Mouse (Mus musculus) c-Kit-positive CD71-negative TER-119-negative erythroid progenitor cells, embryonic 14.5 days (primary cell): ENCODE measurements around the gene Ppp1r37.
A peak's percentile ranks its signal among the peaks of the same experiment; 100 is the strongest.
"Not testable (repeated sequence)": the region's sequence is repeated elsewhere in the genome, so short reads cannot be mapped to it uniquely, and the experiment has no call there.

ENCODE experiments used
- DNase-seq: peaks from one replicate; pipeline ENCODE4 v3.0.0-alpha.2; 2013; ENCODE audit warnings: low read depth

Ppp1r37 gene

DNA sequence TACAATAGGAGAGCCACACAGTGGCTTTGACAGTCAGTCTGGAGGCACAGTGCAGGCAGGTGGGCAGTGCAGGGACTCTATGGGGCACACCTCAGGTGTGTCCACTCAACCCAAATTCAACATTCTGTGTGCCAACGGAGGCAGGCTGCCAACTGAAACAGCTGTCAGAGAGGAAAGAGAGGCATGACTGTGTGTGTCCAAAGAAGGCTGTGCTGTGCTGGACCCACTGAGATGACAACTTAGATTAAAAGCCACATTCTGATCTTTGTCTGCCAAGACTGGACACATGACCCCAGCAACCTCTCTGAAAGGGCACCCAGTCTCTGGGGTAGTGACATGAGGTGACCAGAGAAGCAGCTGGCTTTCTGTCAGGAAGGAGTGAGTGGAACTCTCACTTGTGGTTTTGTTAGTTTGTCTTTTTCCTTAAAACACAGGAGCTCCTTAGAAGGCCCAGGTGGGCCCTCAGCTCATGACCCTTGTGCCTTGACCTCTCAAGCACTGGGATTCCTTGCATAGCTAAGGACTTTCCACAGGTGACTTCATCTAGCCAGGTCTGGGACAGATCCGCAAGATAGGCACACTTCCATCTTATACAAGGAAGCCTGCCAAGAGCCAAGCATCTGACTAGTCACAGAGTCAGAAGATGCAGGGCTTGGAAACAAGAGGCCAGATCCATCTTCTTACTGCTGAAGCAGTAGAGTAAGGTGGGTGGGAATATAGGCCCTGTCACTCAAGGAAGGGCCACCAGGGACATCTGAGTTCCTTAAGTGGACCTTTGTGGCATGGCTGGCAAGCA, 21.9 kb downstream of the Ppp1r37 start:
- DNase-seq = no peak

DNA sequence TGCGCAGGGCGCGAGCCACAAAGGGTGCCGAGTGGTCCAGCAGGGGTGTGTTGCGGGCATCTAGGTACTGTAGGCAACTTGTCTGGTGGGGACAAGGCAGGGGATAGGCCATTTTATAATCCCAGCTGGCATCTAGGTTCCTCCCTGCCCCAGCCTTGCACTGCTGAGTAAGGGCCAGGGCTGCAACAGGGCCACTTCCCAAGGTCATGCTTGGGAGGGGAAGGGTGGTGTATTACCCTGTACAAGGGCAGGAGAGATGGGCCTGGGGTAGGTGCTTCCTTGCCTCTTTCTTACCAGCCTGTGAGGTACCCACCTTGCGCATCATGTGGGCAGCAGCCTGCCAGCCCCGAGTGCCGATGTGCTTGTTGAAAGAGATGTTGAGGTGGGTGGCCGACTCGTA, 28.2 kb downstream of the Ppp1r37 start:
- DNase-seq = no peak

DNA sequence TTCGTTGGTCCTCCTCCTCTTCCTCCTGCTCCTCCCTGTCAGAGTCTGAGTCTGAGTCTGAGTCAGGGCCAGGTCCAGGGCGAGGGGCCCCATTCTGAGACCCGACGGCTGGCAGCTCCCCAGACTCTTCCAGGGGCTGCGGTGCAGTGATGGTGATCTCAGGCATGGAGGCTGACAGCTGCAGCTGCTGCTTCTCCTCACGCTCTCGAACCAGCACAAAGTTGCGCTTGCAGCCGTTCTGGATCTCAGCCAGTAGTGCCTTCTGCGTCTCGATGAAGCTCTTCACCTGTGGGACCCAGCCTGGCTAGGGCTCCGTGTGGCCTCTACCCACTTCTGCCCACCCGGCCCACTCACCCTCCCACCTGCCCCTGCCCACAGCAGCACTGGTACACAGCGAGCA, 30.6 kb downstream of the Ppp1r37 start:
- no peak for DNase-seq

DNA sequence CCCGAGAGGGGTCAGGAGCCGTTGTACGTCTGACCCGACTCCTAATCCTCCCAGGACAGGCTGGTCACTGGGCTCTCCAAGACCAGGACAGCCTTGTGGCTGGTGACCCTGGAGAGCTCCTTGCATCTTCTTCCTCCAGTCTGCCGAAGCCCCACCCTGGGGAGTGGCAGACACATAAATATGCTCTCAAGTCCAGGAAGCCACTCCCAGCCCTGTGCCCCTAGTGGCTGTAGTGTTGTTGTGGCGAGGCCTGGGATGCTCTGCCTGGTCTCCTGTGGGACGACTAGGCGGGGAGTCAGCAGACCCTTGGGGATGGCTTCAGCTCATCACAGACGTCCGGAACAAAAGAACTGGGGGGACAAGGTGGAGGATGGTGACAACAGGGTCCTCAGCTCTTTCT, 31.8 kb downstream of the Ppp1r37 start:
- DNase-seq = no peak

DNA sequence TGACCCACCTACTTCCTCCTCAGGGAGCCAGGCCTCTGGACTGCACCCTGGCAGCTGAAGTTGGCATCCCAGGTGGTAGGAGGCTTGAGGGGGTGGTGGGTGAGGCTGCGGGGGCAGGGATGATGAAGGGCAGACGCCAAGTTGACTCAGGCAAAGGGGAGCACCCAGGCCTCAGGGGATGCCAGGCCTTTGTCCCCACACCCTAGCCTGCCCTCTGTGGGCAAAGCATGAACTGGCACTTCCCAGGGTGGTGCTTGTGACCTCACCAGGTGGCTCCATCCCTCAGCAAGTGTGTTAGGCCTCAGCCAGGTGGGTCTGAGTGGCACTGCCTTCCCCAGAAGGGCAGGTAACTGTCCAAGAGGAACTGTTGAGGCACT, 37.8 kb downstream of the Ppp1r37 start:
- no peak for DNase-seq

DNA sequence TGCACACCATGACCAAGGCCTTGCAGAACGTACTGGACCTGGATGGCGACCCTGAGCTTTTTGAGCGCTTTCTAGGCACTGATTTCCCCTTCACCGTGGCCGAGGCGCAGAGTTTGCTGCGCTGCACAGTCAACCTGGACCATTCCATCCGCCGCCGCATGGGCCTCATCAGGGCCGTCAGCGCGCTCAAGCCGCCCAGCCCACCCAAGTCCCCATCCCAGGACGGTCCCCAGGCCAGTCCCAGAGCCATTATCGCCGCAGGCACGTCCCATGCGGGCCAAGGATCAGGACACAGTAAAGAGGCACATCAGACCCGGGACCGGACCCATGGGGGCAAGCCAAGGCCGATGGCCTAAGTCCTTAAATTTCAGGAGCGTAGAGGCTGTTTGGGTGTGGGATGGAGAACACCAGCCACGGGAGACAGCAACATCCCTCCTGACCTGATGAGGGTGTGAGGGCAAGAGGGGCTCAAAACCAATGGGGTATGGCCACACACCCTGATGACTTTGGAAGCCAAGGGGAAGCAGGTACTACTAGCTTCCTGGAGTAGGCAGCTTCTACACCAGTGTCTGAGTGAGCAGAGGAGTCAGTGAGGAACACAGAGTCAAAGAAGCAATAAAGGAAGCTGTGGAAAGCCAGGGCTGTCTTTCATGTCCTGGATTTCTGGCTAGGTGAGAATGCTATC, 38.3 kb downstream of the Ppp1r37 start:
- DNase-seq = no peak

DNA sequence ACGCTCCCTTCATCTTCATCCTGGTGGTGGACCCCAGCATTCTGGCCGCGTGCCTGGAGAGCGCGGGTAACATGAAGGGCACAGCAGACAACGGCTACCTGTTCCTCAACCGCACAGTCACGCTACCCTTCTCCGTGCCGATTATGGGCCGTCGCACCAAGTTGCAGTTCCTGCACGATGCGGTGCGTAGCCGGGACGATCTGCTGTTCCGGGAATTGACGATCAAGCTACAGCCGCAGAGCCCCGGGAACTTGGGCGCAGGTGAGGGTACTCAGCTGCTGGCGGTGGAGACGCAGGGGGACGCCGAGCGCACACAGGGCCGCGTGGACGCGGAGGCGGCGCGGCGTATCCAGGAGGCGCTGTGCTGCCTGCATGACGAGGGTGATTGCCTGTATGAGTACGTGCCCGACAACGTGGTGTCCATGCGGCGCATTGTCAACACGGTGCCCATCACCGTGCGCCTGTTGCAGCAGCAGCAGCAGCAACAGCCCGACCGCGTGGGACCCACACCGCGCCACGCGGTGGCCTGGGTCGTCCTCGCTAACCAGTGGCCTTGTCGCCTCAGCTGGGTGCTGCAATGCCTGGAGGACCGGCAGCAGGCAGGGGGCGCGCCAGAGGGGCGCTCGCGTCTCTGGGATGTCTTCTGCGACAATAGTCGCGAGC, 39.0 kb downstream of the Ppp1r37 start:
- no peak for DNase-seq

DNA sequence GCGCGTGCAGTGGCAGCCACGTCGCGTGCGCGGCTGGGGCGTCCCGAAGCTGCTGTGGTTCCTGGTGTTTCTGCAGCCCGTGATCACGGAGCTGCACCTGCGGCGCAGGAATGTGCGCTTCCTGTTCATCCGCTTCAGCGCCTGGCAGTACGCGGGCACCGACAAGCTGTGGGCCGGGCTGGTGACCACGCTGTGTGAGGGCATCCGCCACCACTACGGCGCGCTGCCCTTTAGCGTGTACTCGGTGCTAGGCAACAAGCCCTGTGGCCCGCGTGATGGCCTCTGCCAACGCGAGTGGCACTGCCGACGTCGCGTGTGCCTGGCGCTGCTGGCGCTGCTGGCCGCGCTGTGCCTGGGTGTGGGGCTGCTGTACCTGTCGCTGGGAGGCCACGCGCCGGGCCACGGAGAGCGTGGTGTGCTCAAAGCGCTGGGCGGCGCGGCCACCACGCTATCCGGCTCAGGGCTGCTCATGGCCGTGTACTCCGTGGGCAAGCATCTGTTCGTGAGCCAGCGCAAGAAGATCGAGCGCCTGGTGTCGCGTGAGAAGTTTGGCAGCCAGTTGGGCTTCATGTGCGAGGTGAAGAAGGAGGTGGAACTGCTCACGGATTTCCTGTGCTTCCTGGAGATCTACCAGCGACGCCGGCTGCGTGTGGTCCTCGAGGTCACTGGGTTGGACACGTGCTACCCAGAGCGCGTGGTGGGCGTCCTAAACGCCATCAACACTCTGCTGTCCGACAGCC, 39.7 kb downstream of the Ppp1r37 start:
- no peak for DNase-seq

DNA sequence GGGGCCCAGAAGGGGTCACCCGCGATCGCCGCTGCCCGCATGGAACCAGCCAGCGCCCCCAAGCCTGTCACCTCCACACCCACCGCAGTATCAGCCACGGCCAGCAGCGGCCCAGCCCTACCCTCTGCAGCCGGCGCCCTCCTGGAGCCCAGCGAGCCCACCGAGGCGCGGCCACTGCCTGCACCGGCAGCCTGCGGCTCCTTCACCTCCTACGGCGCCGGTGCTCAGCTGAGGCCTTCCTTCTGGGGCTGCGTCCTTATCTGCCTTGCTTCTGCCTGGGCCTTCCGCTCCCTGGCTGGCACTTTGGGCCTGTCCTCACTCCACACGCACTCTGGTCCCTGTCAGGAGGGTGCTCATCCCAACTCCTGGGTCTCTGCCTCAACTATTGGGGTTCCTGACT, 42.8 kb downstream of the Ppp1r37 start:
- no peak for DNase-seq

DNA sequence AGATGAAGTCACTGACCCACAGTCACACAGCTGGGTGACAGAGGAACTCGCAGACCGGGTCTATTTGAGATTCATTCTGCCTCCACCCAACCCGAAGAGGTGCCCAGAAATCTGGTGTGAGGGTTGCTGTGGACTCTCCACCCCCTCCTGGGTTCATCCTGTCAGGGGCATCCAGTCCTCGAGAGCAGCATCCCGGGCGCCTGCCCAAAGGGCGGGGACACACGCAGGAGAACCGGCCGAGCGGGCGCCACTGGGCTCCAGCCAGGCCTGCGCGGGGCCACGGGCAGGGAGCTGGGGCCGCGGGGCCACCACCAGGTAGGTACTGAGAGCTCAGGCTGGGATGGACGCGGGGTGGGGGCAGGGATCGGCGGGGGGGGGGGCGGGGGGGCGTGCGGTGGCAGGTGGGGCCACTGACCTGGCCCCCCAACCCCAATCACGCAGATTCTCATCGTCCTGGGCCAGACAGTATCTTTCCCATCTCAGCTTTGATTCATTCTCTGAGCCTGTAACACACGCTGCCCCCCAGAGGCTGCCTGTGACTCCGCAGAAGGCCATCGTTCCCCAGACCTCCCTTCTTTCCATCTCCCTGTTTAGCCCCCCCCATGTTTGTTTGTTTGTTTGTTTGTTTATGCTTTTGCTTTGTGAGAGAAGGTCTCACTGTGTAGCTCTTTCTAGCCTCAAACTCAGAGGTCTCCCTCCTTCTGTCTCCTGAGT, 45.1 kb downstream of the Ppp1r37 start, which contains the start of gene Nkpd1:
Gene Nkpd1 (plus strand): TSS at position 187 of the 714 bp plus-strand sequence.
- DNase-seq = no peak

DNA sequence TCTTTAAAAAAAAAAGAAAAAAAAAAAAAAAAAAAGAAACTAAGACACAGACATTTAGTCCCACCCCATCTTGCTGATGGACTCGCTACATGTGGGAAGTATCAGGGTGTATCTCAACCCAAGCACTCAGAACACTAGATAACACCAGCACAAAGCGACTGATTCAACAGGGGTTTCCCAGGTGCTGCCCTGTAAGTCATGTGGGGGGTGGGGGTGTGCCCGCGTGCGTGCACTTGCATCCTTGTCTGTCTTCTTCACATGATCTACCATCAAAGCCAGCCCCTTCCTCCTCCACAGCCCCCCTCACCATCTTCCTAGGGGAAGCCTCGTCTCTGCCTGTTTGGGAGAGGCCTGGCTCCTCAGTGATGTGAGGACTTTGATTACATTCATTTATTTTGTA, 50.5 kb downstream of the Ppp1r37 start:
- no peak for DNase-seq

DNA sequence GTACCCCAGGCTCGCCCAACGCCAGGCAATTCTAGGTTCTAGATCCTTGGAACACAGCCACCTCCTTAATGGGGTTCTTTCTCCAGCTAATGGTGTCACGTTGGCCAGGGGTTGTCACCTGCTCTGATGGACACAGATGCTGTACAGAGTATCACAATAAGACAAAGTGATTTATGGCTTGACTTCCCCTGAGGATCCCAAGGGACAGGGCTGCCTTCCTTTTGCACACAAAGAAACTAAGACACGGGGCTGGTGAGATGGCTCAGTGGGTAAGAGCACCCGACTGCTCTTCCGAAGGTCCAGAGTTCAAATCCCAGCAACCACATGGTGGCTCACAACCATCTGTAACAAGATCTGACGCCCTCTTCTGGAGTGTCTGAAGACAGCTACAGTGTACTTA, 50.9 kb downstream of the Ppp1r37 start:
- not testable (repeated sequence) for DNase-seq

DNA sequence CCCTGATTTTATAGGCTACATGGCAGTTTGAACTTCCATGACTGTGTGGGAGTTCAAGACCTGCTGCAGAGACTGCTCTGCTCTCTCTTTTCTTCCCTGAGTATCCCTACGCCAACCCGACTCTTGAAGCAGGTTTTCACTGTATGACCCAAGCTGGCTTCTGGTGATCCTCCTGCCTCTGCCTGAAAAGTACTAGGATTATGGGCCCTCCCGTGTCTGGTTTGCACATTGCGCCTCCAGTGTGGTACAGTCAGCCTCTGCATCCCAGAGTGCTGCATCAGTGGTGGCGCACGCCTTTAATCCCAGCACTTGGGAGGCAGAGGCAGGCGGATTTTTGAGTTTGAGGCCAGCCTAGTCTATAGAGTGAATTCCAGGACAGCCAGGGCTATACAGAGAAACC, 53.1 kb downstream of the Ppp1r37 start:
- DNase-seq = no peak

DNA sequence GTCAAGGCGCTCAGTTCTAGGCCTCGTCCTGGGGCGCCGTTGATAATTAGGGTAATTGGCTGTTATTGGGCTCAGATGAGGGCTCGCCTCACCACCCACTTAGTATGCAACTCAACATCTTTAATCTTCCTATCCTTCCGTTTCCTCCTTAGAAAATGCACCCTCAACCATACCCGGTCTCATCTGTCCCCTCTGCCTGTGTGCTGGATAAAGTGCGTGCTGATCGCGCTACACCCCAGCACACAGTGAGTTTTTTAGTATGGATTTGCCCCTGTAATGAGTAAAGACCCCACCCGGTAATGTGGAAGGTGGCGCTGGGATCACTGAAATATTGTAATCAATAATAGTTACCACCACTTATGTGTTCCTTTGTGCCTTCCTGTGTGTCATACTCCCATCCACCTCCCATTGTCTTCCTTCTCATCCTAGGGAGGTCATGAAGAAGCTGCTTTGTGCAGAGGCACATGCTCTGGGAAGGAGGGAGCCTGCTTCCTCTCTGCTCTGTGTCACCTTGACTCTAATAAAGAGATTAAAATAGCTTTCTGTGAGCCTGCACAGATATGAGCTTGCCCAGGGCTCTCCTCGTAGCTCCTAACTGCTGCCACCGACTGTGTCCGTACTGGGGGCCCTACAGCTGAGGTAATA, 53.8 kb downstream of the Ppp1r37 start:
- no peak for DNase-seq

DNA sequence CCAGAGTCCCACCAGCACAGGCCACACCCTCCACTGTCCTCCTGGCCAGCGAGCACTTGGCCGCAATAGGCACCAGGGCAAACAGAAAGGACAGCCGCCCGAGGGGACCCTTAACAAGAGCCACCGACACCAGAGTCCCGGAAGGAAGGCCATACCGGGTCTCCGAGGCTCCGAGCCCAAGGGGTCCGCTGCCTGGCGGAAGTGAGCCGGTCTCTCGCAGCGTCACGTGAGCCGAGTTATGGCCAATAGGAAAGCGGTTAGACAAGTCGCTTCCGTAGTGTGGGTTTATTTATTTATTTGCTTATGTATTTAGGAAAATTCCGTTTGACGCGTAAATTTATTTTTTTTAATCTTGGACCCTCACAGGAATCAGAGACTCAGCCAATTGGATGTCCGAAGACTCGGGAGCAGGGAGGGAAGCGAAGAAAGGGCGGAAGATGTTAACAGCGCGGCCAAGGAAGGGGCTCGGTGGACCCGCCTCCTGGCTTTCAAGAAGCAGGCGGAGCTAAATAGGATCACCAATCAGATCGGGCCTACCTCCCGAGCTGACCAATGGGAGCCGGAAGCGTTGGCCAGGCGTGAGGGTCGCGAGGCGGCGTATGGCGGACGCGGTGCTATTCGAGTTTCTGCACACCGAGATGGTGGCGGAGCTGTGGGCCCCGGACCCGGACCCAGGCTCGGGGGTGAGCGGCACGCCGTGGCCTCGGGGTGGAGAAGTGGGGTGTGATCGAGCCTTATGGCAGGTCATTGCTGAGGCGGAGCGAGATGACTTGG, 54.5 kb downstream of the Ppp1r37 start, which contains the start of the genes Bloc1s3 and Trappc6a:
Gene Bloc1s3 (minus strand): TSS at position 218 of the 774 bp plus-strand sequence.
Gene Trappc6a (plus strand): TSS at position 246 of the 774 bp plus-strand sequence.
- peak; percentile 88 for DNase-seq

DNA sequence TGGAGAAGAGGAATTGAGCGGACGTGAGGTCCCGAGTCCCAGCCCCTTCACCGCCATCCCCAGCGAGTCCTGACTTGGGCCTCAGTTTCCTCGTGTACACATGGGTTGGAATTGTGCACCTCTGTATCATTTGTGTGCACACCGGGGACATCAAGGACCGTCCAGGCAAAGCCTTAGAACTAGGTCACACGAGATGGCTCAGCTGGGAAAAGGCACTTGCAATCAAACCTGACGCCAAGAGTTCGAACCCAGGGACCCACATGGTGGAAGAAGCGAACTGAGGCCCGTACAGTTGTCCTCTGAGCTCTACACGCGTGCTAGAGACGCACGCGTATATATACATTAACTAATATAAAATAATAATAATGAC, 55.3 kb downstream of the Ppp1r37 start:
- DNase-seq = no peak

DNA sequence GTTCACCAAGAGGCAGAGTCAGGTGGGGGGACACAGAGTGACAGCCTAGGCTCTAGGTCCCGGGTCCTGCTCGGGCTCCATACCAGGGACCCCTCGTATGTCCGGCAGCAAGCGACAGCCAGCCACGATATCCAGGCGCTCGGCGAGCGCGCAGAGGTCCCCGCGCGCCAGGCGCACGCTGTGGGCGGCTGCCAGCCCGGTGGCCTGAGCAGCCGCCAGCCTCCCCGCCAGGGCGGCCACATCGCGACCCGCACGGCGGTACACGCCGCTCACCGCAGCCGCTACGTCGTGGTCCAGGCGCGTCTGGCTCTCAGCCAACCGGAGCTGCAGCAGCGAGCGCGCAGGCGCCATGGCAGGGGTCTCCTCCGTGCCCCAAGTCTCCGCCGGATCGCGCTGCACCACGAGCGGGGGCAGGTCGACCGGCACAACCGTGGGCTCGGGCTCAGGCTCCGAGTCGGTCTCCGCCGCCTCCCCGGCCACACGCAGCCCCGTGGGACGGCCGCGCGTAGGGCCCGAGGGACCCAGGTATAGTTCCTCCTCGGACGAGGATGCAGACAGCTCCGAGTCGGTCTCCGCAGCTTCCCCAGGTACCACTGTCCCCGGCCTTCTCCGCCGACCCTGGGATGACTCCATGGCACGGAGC, 55.8 kb downstream of the Ppp1r37 start:
- no peak for DNase-seq

DNA sequence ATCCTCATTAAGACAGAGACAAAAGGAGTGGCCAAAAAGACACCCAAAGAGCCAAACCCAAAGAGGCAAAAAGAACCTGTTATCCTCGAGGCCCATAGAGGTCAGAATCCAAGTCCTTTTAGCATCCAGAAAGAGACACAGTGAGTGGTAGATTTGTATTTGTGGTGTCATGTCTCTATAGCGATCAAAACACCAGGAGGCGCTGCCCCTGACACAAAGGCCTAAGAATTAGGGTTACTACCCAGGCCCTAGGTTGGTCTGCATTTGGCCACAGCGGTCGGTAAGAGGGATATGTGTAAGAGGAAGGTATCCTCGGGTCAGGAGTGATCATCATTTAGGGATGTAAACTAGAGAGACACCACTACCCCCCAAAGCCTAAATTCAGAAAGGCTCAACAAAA, 56.5 kb downstream of the Ppp1r37 start:
- no peak for DNase-seq

DNA sequence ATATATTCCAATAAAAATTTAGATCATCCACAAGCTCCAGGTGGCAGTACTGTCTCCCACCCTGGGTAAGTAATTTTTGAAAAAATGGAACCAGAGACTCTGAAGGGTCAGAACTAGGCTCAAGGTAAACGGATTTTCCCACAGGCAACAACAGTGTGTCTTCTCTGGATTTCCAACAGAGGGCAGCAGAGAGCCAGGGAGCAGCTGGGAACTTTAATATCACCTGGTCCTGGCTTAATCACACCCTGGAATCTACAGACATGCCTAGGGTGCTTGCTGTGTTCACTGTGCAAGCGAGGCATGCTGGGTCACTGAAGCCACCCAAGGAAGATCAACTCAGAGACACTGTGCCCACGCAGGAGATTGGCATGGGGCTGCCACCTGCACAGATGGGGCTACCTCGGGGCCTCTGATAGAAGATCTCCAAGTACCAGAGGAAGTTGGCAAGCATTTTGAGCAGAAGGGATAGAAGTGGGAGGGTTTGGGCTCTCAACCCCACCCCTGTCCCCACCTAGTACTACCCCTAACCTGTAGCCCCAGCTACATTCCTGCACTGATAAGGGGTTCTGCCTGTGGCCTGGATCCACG, 59.3 kb downstream of the Ppp1r37 start:
- DNase-seq = no peak
